Mouse (Mus musculus): ENCODE measurements at regions not wholly inside any gene's neighbourhood (a gene's known extent, or its start where the extent isn't known, plus 50 kb on each side); places are given as distances from the start of the nearest gene placed in this dataset.

- DNase-seq (ENCODE audit: extremely low read depth, low read depth, low spot score), result no peak
Observed at GRCm38 (mm10) chr3:120541556-120542476, 629.7 kb downstream of the Rwdd3 start.

- DNase-seq (ENCODE audit: extremely low read depth, low read depth, low spot score), result no peak
Observed at GRCm38 (mm10) chr3:120533901-120534300, 637.6 kb downstream of the Rwdd3 start.

GRCm38 (mm10) chr3:120531880-120532580 is 639.5 kb downstream of the Rwdd3 start:
- DNase-seq (ENCODE audit: extremely low read depth, low read depth, low spot score), result no peak

GRCm38 (mm10) chr3:120511651-120512050 is 659.8 kb downstream of the Rwdd3 start:
- no peak for DNase-seq (ENCODE audit: extremely low read depth, low read depth, low spot score)

- no peak for DNase-seq (ENCODE audit: extremely low read depth, low read depth, low spot score)
Observed at GRCm38 (mm10) chr3:120498937-120499336, 672.6 kb downstream of the Rwdd3 start.

GRCm38 (mm10) chr3:120477934-120478333 is 693.6 kb downstream of the Rwdd3 start:
- no peak for DNase-seq (ENCODE audit: extremely low read depth, low read depth, low spot score)

- no peak for DNase-seq (ENCODE audit: extremely low read depth, low read depth, low spot score)
Observed at GRCm38 (mm10) chr3:120477232-120477631, 693.0 kb upstream of the Ptbp2 start.

- DNase-seq (ENCODE audit: extremely low read depth, low read depth, low spot score), result no peak
Observed at GRCm38 (mm10) chr3:120473645-120474038, 689.4 kb upstream of the Ptbp2 start.

GRCm38 (mm10) chr3:120472687-120473644 is 688.7 kb upstream of the Ptbp2 start:
- no peak for DNase-seq (ENCODE audit: extremely low read depth, low read depth, low spot score)

- no peak for DNase-seq (ENCODE audit: extremely low read depth, low read depth, low spot score)
Observed at GRCm38 (mm10) chr3:120471878-120472444, 687.7 kb upstream of the Ptbp2 start.

- no peak for DNase-seq (ENCODE audit: extremely low read depth, low read depth, low spot score)
Observed at GRCm38 (mm10) chr3:120468887-120469286, 684.6 kb upstream of the Ptbp2 start.

- no peak for DNase-seq (ENCODE audit: extremely low read depth, low read depth, low spot score)
Observed at GRCm38 (mm10) chr3:120460717-120461116, 676.5 kb upstream of the Ptbp2 start.

GRCm38 (mm10) chr3:120457912-120458311 is 673.6 kb upstream of the Ptbp2 start:
- DNase-seq (ENCODE audit: extremely low read depth, low read depth, low spot score), result no peak

- no peak for DNase-seq (ENCODE audit: extremely low read depth, low read depth, low spot score)
Observed at GRCm38 (mm10) chr3:120441127-120441526, 656.9 kb upstream of the Ptbp2 start.

GRCm38 (mm10) chr3:120430285-120430684 is 646.0 kb upstream of the Ptbp2 start:
- DNase-seq (ENCODE audit: extremely low read depth, low read depth, low spot score), result no peak

GRCm38 (mm10) chr3:120416634-120417033 is 632.4 kb upstream of the Ptbp2 start:
- no peak for DNase-seq (ENCODE audit: extremely low read depth, low read depth, low spot score)

- DNase-seq (ENCODE audit: extremely low read depth, low read depth, low spot score), result no peak
Observed at GRCm38 (mm10) chr3:120375688-120376289, 591.5 kb upstream of the Ptbp2 start.

GRCm38 (mm10) chr3:120342747-120343377 is 558.6 kb upstream of the Ptbp2 start:
- DNase-seq (ENCODE audit: extremely low read depth, low read depth, low spot score), result no peak

- DNase-seq (ENCODE audit: extremely low read depth, low read depth, low spot score), result no peak
Observed at GRCm38 (mm10) chr3:120341882-120342281, 557.6 kb upstream of the Ptbp2 start.

All from fat pad, adult 2 months (tissue).